Mouse (Mus musculus) stomach, embryonic 16.5 days (tissue): Measurements from ENCODE around the gene Wdfy3. TPM values are rescaled to one million over a fixed set of nuclear protein-coding genes. Genes with fewer than 3 reads are reported as not detected.

ENCODE experiments used
- ATAC-seq: fragments of 200-750 bp; cut with Nextera tagmentation; 2 replicates; pipeline ENCODE4 v1.8.0; 2017; ENCODE audit warnings: moderate number of reproducible peaks, moderate TSS enrichment; ENCODE audit not compliant: insufficient read depth, low FRiP score
- H3K27ac ChIP-seq: fragments of 300-500 bp; sonication (generic); 2 replicates; pipeline ENCODE4 v1.5.1; 2014; ENCODE audit warnings: low read length
- H3K27me3 ChIP-seq: fragments of 300-500 bp; sonication (generic); 2 replicates; pipeline ENCODE4 v1.6.1; 2014; ENCODE audit warnings: low read length, control low read depth, mixed read lengths; ENCODE audit not compliant: control insufficient read depth, insufficient read depth
- H3K36me3 ChIP-seq: fragments of 300-500 bp; sonication (generic); 2 replicates; pipeline ENCODE4 v1.6.1; 2014; ENCODE audit warnings: low read length; ENCODE audit not compliant: control insufficient read depth, insufficient read depth
- H3K4me1 ChIP-seq: fragments of 300-500 bp; sonication (generic); 2 replicates; pipeline ENCODE4 v1.6.1; 2014; ENCODE audit warnings: low read length, control low read depth, mixed read lengths; ENCODE audit not compliant: control insufficient read depth, insufficient read depth
- H3K4me2 ChIP-seq: fragments of 300-500 bp; sonication (generic); 2 replicates; pipeline ENCODE4 v1.6.1; 2014; ENCODE audit warnings: low read depth, low read length, mixed read lengths
- H3K4me3 ChIP-seq: fragments of 300-500 bp; sonication (generic); replicated peaks from 2 replicates; pipeline ENCODE4 v1.5.1; 2014; ENCODE audit warnings: mild to moderate bottlenecking, low read length
- H3K9ac ChIP-seq: fragments of 300-500 bp; sonication (generic); 2 replicates; pipeline ENCODE4 v1.6.1; 2014; ENCODE audit warnings: low read length
- H3K9me3 ChIP-seq: fragments of 300-500 bp; sonication (generic); replicated peaks from 2 replicates; pipeline ENCODE4 v1.6.1; 2016; ENCODE audit warnings: low read length, control low read depth; ENCODE audit not compliant: control insufficient read depth
- whole genome bisulfite sequencing: fragments of 180-500 bp; shearing (Covaris S2); extraction: QIAGEN DNeasy Blood & Tissue Kit; methylation state at CpG from one replicate; pipeline ENCODE4 v1.1.7; 2014; 5-methylcytosine and 5-hydroxymethylcytosine counted together
- polyA plus RNA-seq: library from polyadenylated mRNA; unstranded; fragments of >200 nt; fragmentation: Nextera tagmentation; extraction: Ambion mirVana; gene quantifications from 2 replicates; pipeline ENCODE4 v1.2.1, GENCODE M21; 2015

Wdfy3 gene
- polyA plus RNA-seq, 1 experiment from 2014 or later = 11.8 TPM

GRCm38 (mm10) chr5:101996036-101996735 lies 73.5 kb downstream of the Wdfy3 start:
- no peak for ATAC-seq
- Histone ChIP-seq H3K27me3 (no peaks in the 10 kb centered on the region), H3K27ac (no peak overlapping the region)

DNA sequence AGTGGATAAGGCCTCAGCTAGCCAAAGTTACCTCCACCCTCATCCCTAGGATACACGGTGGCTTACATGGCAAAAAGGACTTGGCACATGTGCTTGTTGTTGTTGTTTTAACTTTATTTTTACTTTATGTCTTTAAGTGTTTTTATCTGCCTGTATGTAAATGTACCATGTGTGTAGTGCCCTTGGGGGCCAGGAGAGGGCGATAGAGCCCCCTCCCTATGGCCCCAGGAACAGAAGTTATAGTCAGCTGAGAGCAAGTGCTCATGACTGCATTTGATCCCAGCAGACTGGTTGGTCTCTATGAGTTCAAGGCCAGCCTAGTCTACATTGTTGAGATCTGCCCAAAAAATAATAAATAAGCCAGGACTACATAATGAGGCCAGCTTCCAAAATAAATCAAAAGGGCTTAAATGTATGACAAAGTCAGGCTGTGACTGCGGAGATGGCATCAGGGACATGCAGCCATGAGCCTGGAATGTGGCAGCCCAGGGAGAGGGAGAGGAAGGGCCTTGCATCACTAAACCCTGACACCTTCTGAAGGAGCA lies 74.2 kb downstream of the Wdfy3 start:
- Histone ChIP-seq H3K4me1 (peaks cover 2% of the 10 kb centered on the region), H3K27ac (no peak overlapping the region), H3K4me3 (no peak overlapping the region), H3K9ac (no peak overlapping the region), H3K4me2 (no peak overlapping the region), H3K27me3 (no peaks in the 10 kb centered on the region), H3K9me3 (no peaks in the 10 kb centered on the region), H3K36me3 (no peaks in the 10 kb centered on the region)
- ATAC-seq = no peak
- WGBS = 66% methylated on average over 3 of the region's 3 CpGs

More at GRCm38 (mm10) chr5:101996036-101996735, 73.5 kb downstream of the Wdfy3 start:
- Histone ChIP-seq H3K9me3 (no peaks in the 10 kb centered on the region), H3K4me1 (no peaks in the 10 kb centered on the region), H3K36me3 (no peaks in the 10 kb centered on the region), H3K9ac (no peak overlapping the region), H3K4me3 (no peak overlapping the region), H3K4me2 (no peak overlapping the region)
- WGBS = 90% methylated on average over 11 of the region's 11 CpGs

DNA sequence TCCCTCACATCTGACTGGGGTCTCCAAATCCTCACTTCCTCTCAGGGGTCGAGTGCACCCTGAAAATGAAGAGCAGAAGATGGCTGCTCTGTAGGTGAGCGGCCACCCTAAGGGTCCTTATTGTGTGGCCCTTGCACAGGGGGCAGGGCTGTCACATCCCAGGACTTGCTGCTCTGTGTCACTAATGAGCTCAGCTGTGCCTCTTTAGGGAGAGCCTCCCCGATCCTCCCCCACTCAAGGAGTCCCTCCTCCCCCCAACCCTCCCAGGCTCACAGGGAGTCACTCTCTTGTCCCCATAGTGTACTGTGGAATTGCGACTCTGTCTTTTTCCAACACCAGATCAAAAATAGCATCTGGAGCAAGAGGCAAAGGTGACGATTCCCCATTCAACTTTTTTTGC lies 75.7 kb downstream of the Wdfy3 start:
- Histone ChIP-seq H3K27me3 (no peaks in the 10 kb centered on the region), H3K4me3 (no peak overlapping the region), H3K4me1 (peaks cover 5% of the 10 kb centered on the region), H3K9ac (no peak overlapping the region), H3K9me3 (no peaks in the 10 kb centered on the region), H3K4me2 (no peak overlapping the region), H3K27ac (no peak overlapping the region), H3K36me3 (no peaks in the 10 kb centered on the region)
- WGBS = 67% methylated on average over 5 of the region's 5 CpGs
- ATAC-seq = no peak

- H3K4me1 ChIP-seq = peaks cover 5% of the 10 kb centered on the region
- H3K36me3 ChIP-seq = no peaks in the 10 kb centered on the region
- H3K9me3 ChIP-seq = no peaks in the 10 kb centered on the region
- no peaks in the 10 kb centered on the region for H3K27me3 ChIP-seq
- H3K27ac ChIP-seq = no peak overlapping the region
- H3K9ac ChIP-seq = no peak overlapping the region
- H3K4me3 ChIP-seq = no peak overlapping the region
- ATAC-seq = no peak
- WGBS = 92% methylated on average over 7 of the region's 7 CpGs
- no peak overlapping the region for H3K4me2 ChIP-seq
Observed at GRCm38 (mm10) chr5:101992969-101993670, 76.6 kb downstream of the Wdfy3 start.

GRCm38 (mm10) chr5:101990298-101990845 lies 79.3 kb downstream of the Wdfy3 start:
- H3K9me3 ChIP-seq = no peaks in the 10 kb centered on the region
- no peak overlapping the region for H3K27ac ChIP-seq
- H3K36me3 ChIP-seq = no peaks in the 10 kb centered on the region
- no peak overlapping the region for H3K4me2 ChIP-seq
- no peak overlapping the region for H3K9ac ChIP-seq
- H3K4me3 ChIP-seq = no peak overlapping the region
- ATAC-seq = no peak
- H3K27me3 ChIP-seq = no peaks in the 10 kb centered on the region
- WGBS = 67% methylated on average over 7 of the region's 7 CpGs
- H3K4me1 ChIP-seq = peaks cover 13% of the 10 kb centered on the region

DNA sequence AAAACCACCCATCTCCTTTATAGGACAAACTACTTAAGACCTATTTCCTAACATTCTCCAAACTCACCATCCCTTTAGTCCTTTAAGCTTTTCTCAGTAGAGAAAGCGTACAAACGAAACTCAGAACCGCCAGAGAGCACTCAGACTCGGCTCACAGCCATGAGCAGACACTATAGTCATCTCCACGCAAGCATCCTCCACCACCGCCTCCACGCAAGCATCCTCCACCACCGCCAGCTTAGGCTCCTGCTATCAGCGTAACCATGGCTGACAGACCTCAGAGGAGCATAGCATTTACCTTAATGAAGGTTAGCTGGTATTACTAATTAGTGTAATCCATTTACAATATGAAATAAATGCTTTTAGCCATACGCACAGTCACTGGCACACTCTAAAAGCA lies 81.2 kb downstream of the Wdfy3 start:
- Histone ChIP-seq H3K27me3 (no peaks in the 10 kb centered on the region), H3K4me2 (no peak overlapping the region), H3K9ac (no peak overlapping the region), H3K4me1 (peaks cover 13% of the 10 kb centered on the region), H3K27ac (no peak overlapping the region), H3K4me3 (no peak overlapping the region), H3K36me3 (no peaks in the 10 kb centered on the region), H3K9me3 (no peaks in the 10 kb centered on the region)
- no peak for ATAC-seq
- 89% methylated on average over 10 of the region's 10 CpGs for WGBS

- no peak overlapping the region for H3K9ac ChIP-seq
- H3K4me1 ChIP-seq = peaks cover 13% of the 10 kb centered on the region
- H3K36me3 ChIP-seq = no peaks in the 10 kb centered on the region
- no peak overlapping the region for H3K4me3 ChIP-seq
- no peak for ATAC-seq
- H3K4me2 ChIP-seq = no peak overlapping the region
- H3K27me3 ChIP-seq = no peaks in the 10 kb centered on the region
- no peaks in the 10 kb centered on the region for H3K9me3 ChIP-seq
- WGBS = 49% methylated on average over 3 of the region's 3 CpGs
- H3K27ac ChIP-seq = no peak overlapping the region
Observed at GRCm38 (mm10) chr5:101986694-101987093, 83.0 kb downstream of the Wdfy3 start.

GRCm38 (mm10) chr5:101982239-101982638 lies 87.5 kb downstream of the Wdfy3 start:
- Histone ChIP-seq H3K4me3 (no peak overlapping the region), H3K4me1 (peaks cover 7% of the 10 kb centered on the region; the same call in 1 of the 2 replicates), H3K9ac (no peak overlapping the region), H3K9me3 (no peaks in the 10 kb centered on the region), H3K27ac (0 out of 2 replicates have a peak overlapping the region, but pooled peaks have one; percentile 4), H3K4me2 (no peak overlapping the region), H3K36me3 (peaks cover 6% of the 10 kb centered on the region; the same call in 1 of the 2 replicates), H3K27me3 (no peaks in the 10 kb centered on the region)
- ATAC-seq = no peak
- 81% methylated on average over 5 of the region's 5 CpGs for WGBS

DNA sequence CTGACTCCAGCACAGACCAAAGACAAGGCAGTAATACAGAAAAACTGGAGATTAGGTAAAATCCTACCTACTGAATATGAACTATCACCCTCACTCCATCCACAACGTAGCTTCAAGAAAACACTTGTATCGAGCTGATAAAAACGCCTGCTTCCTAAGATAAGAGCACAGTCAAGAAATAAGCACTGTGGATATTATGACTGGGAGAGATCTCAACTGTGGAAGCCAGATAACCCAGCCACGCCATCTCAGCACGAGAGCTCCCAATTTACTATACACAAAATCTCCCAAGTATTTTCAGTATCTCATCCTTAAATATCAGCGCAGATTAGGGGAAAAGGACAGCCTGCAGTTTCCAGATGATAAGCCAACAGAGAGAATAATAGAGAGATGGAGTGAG lies 90.1 kb downstream of the Wdfy3 start:
- Histone ChIP-seq H3K4me2 (no peak overlapping the region), H3K9me3 (no peaks in the 10 kb centered on the region), H3K27me3 (no peaks in the 10 kb centered on the region), H3K27ac (no peak overlapping the region), H3K36me3 (peaks cover 6% of the 10 kb centered on the region; the same call in 1 of the 2 replicates), H3K4me1 (no peaks in the 10 kb centered on the region), H3K9ac (no peak overlapping the region), H3K4me3 (no peak overlapping the region)
- ATAC-seq = no peak
- WGBS = 75% methylated on average over 6 of the region's 6 CpGs
